Mouse (Mus musculus): Measurements from ENCODE around the gene Golph3.

- TF ChIP-seq CTCF (IDR thresholded peaks at IDR 0.05; ENCODE audit: insufficient read depth, low read depth, low read length) (no peak), POLR2A (IDR thresholded peaks at IDR 0.05; ENCODE audit: insufficient read depth, low read depth, low read length) (no peak)
Measured at GRCm38 (mm10) chr15:12291757-12292156, 29.5 kb upstream of the Golph3 start.

All from olfactory bulb, adult 2 months (tissue).